Mouse (Mus musculus) E14TG2a.4 (cell line): Measurements from ENCODE around the gene Flt1.

Experiments used
- CTCF ChIP-seq: conservative IDR thresholded peaks from 2 replicates; pipeline ENCODE4 v1.5.1; 2014; ENCODE audit warnings: low read length
- NANOG ChIP-seq: IDR thresholded peaks from 2 replicates; pipeline ENCODE4 v1.6.1; 2014; ENCODE audit warnings: borderline replicate concordance, low read length, mixed read lengths
- POU5F1 ChIP-seq: IDR thresholded peaks from 2 replicates; pipeline ENCODE4 v1.6.1; 2014; ENCODE audit warnings: low read length, borderline replicate concordance

DNA sequence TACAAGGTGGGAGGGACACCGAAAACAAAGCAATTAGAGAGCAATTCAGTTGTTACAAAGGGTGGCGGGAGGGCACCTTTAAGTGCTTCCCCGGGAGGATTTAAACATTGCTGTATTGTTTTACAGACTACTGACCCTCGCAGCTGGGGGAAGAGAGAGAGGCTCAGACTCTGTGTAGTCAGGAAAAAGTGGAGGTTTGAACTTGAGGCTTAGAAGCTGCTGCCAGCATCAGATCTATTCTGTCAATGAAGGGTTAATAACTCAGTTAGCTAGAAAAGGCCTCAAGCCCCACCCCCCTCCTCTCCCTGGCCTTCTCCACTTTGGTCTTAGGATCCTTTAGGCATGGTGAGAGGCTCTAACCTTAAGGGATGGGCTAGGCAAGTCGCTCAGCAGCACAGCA is 24.2 kb upstream of the Flt1 start:
- TF ChIP-seq CTCF (no peak), POU5F1 (no peak), NANOG (peak; percentile 80)
